Mouse (Mus musculus): ENCODE measurements at regions not wholly inside any gene's neighbourhood (a gene's known extent, or its start where the extent isn't known, plus 50 kb on each side); places are given as distances from the start of the nearest gene placed in this dataset.

DNA sequence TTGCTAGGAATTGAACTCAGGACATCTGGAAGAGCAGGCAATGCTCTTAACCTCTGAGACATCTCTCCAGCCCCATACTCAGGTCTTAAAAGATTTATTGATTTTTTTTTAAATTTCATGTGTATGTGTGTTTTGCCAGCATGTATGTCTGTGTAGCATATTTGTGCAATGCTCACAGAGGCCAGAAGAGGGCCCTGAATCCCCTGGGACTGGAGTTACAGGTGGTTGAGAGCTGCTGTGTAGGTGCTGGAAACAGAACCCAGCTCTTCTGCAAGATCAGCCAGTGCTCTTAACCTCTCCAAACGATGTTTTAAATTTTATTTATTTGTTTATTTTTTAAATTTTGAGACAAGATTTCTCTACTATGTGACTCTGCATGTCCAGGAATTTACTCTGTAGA is 78.9 kb downstream of the Qrsl1 start:
- TF ChIP-seq CTCF (IDR thresholded peaks at IDR 0.05; ENCODE audit: borderline replicate concordance, insufficient read depth, low read depth, low read length) (no peak), POLR2A (IDR thresholded peaks at IDR 0.05; ENCODE audit: borderline replicate concordance, insufficient read depth, low read length) (no peak)
